ENCODE assay signal across 11 mouse cellular contexts in genomic region chr17:47689894-47690293, GRCm38 (mm10). TPM values are rescaled to one million over a fixed set of nuclear protein-coding genes. Genes with fewer than 3 reads are reported as not detected.
DNase-seq lines count a peak whose midpoint lies in the region; ATAC-seq and TF ChIP-seq lines count a peak whose summit lies in the region.
"Had no signal": no experiment of that assay in that cellular context is flagged by ENCODE, and none has a peak within 500 bp of the region (broad histone marks: within the 10 kb centered on the region; RNA-seq: fewer than 3 reads in every experiment).

No protein-coding gene starts in this region.

- H3K4me3 ChIP-seq in heart, embryonic 13.5 days, result peak overlapping the region; percentile 72; the same call in 1 of the 2 replicates
- no peak overlapping the region for H3K4me3 ChIP-seq in heart, adult 2 months
- no peak overlapping the region for H3K4me3 ChIP-seq in stomach, embryonic 14.5 days (ENCODE audit: low read depth, low read length)
- H3K4me3 ChIP-seq in stomach, postnatal 0 days (ENCODE audit: low read depth, low read length), result no peak overlapping the region
- peak overlapping the region; percentile 89 for H3K4me3 ChIP-seq in limb, embryonic 13.5 days
- H3K4me3 ChIP-seq in stomach, embryonic 16.5 days (replicated peaks; ENCODE audit: low read length), result no peak overlapping the region

- no peak for DNase-seq in heart, adult 2 months
- no peak for DNase-seq in stomach, postnatal 0 days (ENCODE audit: low spot score)
- DNase-seq in urinary bladder, adult 18-20 months (ENCODE audit: low spot score in 2 of 2), result no peak
- no peak for DNase-seq in MN1 (ENCODE audit: low spot score)

- H3K36me3 ChIP-seq in heart, embryonic 13.5 days, result peaks cover 16% of the 10 kb centered on the region
- H3K36me3 ChIP-seq in heart, adult 2 months (ENCODE audit: control insufficient read depth, insufficient read depth, low read length), result no peaks in the 10 kb centered on the region
- peaks cover 8% of the 10 kb centered on the region for H3K36me3 ChIP-seq in stomach, embryonic 14.5 days (ENCODE audit: control insufficient read depth, insufficient read depth, low read length)
- H3K36me3 ChIP-seq in stomach, postnatal 0 days (ENCODE audit: control insufficient read depth, insufficient read depth, low read length), result 0 out of 2 replicates have a peak, but pooled peaks cover 2% of the 10 kb centered on the region
- H3K36me3 ChIP-seq in limb, embryonic 13.5 days, result peaks cover 15% of the 10 kb centered on the region
- H3K36me3 ChIP-seq in stomach, embryonic 16.5 days (ENCODE audit: control insufficient read depth, insufficient read depth, low read length), result no peaks in the 10 kb centered on the region

- ATAC-seq in heart, embryonic 13.5 days (ENCODE audit: extremely low read depth, insufficient number of reproducible peaks, low FRiP score, low TSS enrichment), result no peak
- no peak for ATAC-seq in stomach, embryonic 14.5 days (ENCODE audit: insufficient number of reproducible peaks, insufficient read depth, low FRiP score, low read depth)
- ATAC-seq in stomach, postnatal 0 days (ENCODE audit: low FRiP score, low TSS enrichment), result no peak
- ATAC-seq in limb, embryonic 13.5 days (ENCODE audit: low FRiP score, low read depth), result no peak
- no peak for ATAC-seq in stomach, embryonic 16.5 days (ENCODE audit: insufficient read depth, low FRiP score)
- ATAC-seq: CD4-positive, CD25-positive, alpha-beta regulatory T cell, adult 4 months had no signal

- intact Hi-C loops in heart, adult 2 months (cut with DNase I), result loop anchor here (5.0 kb wide), 1 partner anchor 323 kb away; the partner anchor contains the start of gene Mrps10

- peak overlapping the region; percentile 85; the same call in 1 of the 2 replicates for H3K9ac ChIP-seq in heart, embryonic 13.5 days
- H3K9ac ChIP-seq in heart, adult 2 months (ENCODE audit: low read depth, low read length), result no peak overlapping the region
- H3K9ac ChIP-seq in stomach, embryonic 14.5 days (replicated peaks; ENCODE audit: low read depth, low read length), result no peak overlapping the region
- no peak overlapping the region for H3K9ac ChIP-seq in stomach, postnatal 0 days (ENCODE audit: low read length)
- no peak overlapping the region for H3K9ac ChIP-seq in limb, embryonic 13.5 days
- H3K9ac ChIP-seq in stomach, embryonic 16.5 days (ENCODE audit: low read length), result 0 out of 2 replicates have a peak overlapping the region, but pooled peaks have one; percentile 90

- peaks cover 25% of the 10 kb centered on the region for H3K4me1 ChIP-seq in heart, embryonic 13.5 days
- 0 out of 2 replicates have a peak, but pooled peaks cover 1% of the 10 kb centered on the region for H3K4me1 ChIP-seq in heart, adult 2 months (ENCODE audit: control insufficient read depth, insufficient read depth, low read length)
- peaks cover 18% of the 10 kb centered on the region for H3K4me1 ChIP-seq in stomach, embryonic 14.5 days (ENCODE audit: control insufficient read depth, insufficient read depth, low read length)
- H3K4me1 ChIP-seq in stomach, postnatal 0 days (replicated peaks; ENCODE audit: control insufficient read depth, insufficient read depth), result 0 out of 2 replicates have a peak, but pooled peaks cover 3% of the 10 kb centered on the region
- peaks cover 33% of the 10 kb centered on the region for H3K4me1 ChIP-seq in limb, embryonic 13.5 days
- H3K4me1 ChIP-seq in stomach, embryonic 16.5 days (ENCODE audit: control insufficient read depth, insufficient read depth, low read length), result peaks cover 27% of the 10 kb centered on the region; the same call in 1 of the 2 replicates

- no peak for TF ChIP-seq EP300 in heart, adult 2 months (IDR thresholded peaks at IDR 0.05; ENCODE audit: insufficient read depth, low read depth, low read length)
- no peak for TF ChIP-seq EP300 in stomach, postnatal 0 days (optimal IDR thresholded peaks at IDR 0.05)

- no peak for TF ChIP-seq POLR2A in heart, adult 2 months (IDR thresholded peaks at IDR 0.05; ENCODE audit: insufficient read depth, low read depth, low read length)

- 76% methylated on average over 8 of the region's 8 CpGs for WGBS in heart, embryonic 13.5 days
- WGBS in heart, adult 2 months, result 80% methylated on average over 8 of the region's 8 CpGs
- 77% methylated on average over 8 of the region's 8 CpGs for WGBS in stomach, embryonic 14.5 days
- WGBS in stomach, postnatal 0 days, result 86% methylated on average over 7 of the region's 8 CpGs
- WGBS in limb, embryonic 13.5 days, result 69% methylated on average over 8 of the region's 8 CpGs
- 76% methylated on average over 8 of the region's 8 CpGs for WGBS in stomach, embryonic 16.5 days

- H3K27ac ChIP-seq in heart, embryonic 13.5 days (replicated peaks), result no peak overlapping the region
- no peak overlapping the region for H3K27ac ChIP-seq in heart, adult 2 months
- H3K27ac ChIP-seq in stomach, embryonic 14.5 days (ENCODE audit: low read length), result no peak overlapping the region
- no peak overlapping the region for H3K27ac ChIP-seq in stomach, postnatal 0 days (replicated peaks)
- H3K27ac ChIP-seq in limb, embryonic 13.5 days, result no peak overlapping the region
- H3K27ac ChIP-seq in stomach, embryonic 16.5 days (ENCODE audit: low read length), result no peak overlapping the region

- peak overlapping the region; percentile 99 for H3K4me2 ChIP-seq in heart, embryonic 13.5 days
- H3K4me2 ChIP-seq in stomach, embryonic 14.5 days (replicated peaks; ENCODE audit: low read depth, low read length), result peak overlapping the region; percentile 97; the same call in 1 of the 2 replicates
- H3K4me2 ChIP-seq in stomach, postnatal 0 days (replicated peaks; ENCODE audit: low read depth), result no peak overlapping the region
- H3K4me2 ChIP-seq in limb, embryonic 13.5 days (replicated peaks), result peak overlapping the region; percentile 97
- H3K4me2 ChIP-seq in stomach, embryonic 16.5 days (ENCODE audit: low read depth, low read length), result no peak overlapping the region

- H3K79me2 ChIP-seq in heart, adult 2 months (replicated peaks; ENCODE audit: control insufficient read depth, insufficient read depth, low read length), result no peaks in the 10 kb centered on the region

- H3K27me3 ChIP-seq in heart, embryonic 13.5 days (replicated peaks), result peaks cover 34% of the 10 kb centered on the region
- no peaks in the 10 kb centered on the region for H3K27me3 ChIP-seq in heart, adult 2 months (ENCODE audit: control insufficient read depth, insufficient read depth, low read length)
- no peaks in the 10 kb centered on the region for H3K27me3 ChIP-seq in stomach, embryonic 14.5 days (ENCODE audit: control insufficient read depth, insufficient read depth, low read length)
- no peaks in the 10 kb centered on the region for H3K27me3 ChIP-seq in stomach, postnatal 0 days (ENCODE audit: control insufficient read depth, insufficient read depth, low read length)
- 0 out of 2 replicates have a peak, but pooled peaks cover 9% of the 10 kb centered on the region for H3K27me3 ChIP-seq in limb, embryonic 13.5 days
- H3K27me3 ChIP-seq in stomach, embryonic 16.5 days (ENCODE audit: control insufficient read depth, insufficient read depth, low read length), result no peaks in the 10 kb centered on the region

- H3K9me3 ChIP-seq in heart, embryonic 13.5 days, result no peaks in the 10 kb centered on the region
- no peaks in the 10 kb centered on the region for H3K9me3 ChIP-seq in stomach, embryonic 14.5 days (ENCODE audit: control insufficient read depth, low read depth, low read length)
- no peaks in the 10 kb centered on the region for H3K9me3 ChIP-seq in stomach, postnatal 0 days (ENCODE audit: control insufficient read depth, low read length)
- H3K9me3 ChIP-seq in limb, embryonic 13.5 days, result no peaks in the 10 kb centered on the region
- no peaks in the 10 kb centered on the region for H3K9me3 ChIP-seq in stomach, embryonic 16.5 days (replicated peaks; ENCODE audit: control insufficient read depth, low read length)
- H3K9me3 ChIP-seq: megakaryocyte, embryonic 14.5 days had no signal

- no peak for TF ChIP-seq CTCF in heart, adult 2 months (IDR thresholded peaks at IDR 0.05)
- no peak for TF ChIP-seq CTCF in stomach, postnatal 0 days (IDR thresholded peaks at IDR 0.05; ENCODE audit: low read depth)

RNA-seq across cellular contexts. Expression of gene Frs3, which starts 1.1 kb away (rescaled TPM):
- 3.2 and 4.1 TPM in 2 replicates for polyA plus RNA-seq in heart, embryonic 13.5 days (2015; fragmentation: Nextera tagmentation; extraction: Ambion mirVana)
- total RNA-seq in heart, adult 2 months (2021), result 1 to 10 TPM; 4.8 to 5.2 TPM
- 10.8 and 11.7 TPM in 2 replicates for polyA plus RNA-seq in heart, adult 2 months (2012; rRNA removed)
- 4.2 and 5.2 TPM in 2 replicates for polyA plus RNA-seq in stomach, embryonic 14.5 days (2014; fragmentation: Nextera tagmentation; extraction: Ambion mirVana)
- polyA plus RNA-seq in stomach, postnatal 0 days (2015; fragmentation: Nextera tagmentation; extraction: Ambion mirVana), result 2.3 and 2.7 TPM in 2 replicates
- polyA plus RNA-seq in limb, embryonic 13.5 days (2015; fragmentation: Nextera tagmentation; extraction: Ambion mirVana), result 6.3 TPM in 2 replicates
- 3.4 and 4.4 TPM in 2 replicates for polyA plus RNA-seq in stomach, embryonic 16.5 days (2015; fragmentation: Nextera tagmentation; extraction: Ambion mirVana)

RNA-seq across cellular contexts. Expression of gene Tomm6, which starts 1.7 kb away (rescaled TPM):
- 308 and 313 TPM in 2 replicates for polyA plus RNA-seq in heart, embryonic 13.5 days (2015; fragmentation: Nextera tagmentation; extraction: Ambion mirVana)
- total RNA-seq in heart, adult 2 months (2021), result 100 to 1,000 TPM; 113 to 125 TPM
- polyA plus RNA-seq in heart, adult 2 months (2012; rRNA removed), result 53.9 and 68.1 TPM in 2 replicates
- polyA plus RNA-seq in stomach, embryonic 14.5 days (2014; fragmentation: Nextera tagmentation; extraction: Ambion mirVana), result 416 and 439 TPM in 2 replicates
- 353 and 386 TPM in 2 replicates for polyA plus RNA-seq in stomach, postnatal 0 days (2015; fragmentation: Nextera tagmentation; extraction: Ambion mirVana)
- 363 and 394 TPM in 2 replicates for polyA plus RNA-seq in limb, embryonic 13.5 days (2015; fragmentation: Nextera tagmentation; extraction: Ambion mirVana)
- 357 and 376 TPM in 2 replicates for polyA plus RNA-seq in stomach, embryonic 16.5 days (2015; fragmentation: Nextera tagmentation; extraction: Ambion mirVana)

RNA-seq across cellular contexts. Expression of gene Gm21981, which starts 4.4 kb away (rescaled TPM):
- polyA plus RNA-seq in heart, embryonic 13.5 days (2015; fragmentation: Nextera tagmentation; extraction: Ambion mirVana), result 0.15 and 0.27 TPM in 2 replicates
- under 1 TPM; 0.78 to 0.89 TPM for total RNA-seq in heart, adult 2 months (2021)
- polyA plus RNA-seq in heart, adult 2 months (2012; rRNA removed), result 0.73 and 1.2 TPM in 2 replicates
- 0.98 and 1.2 TPM in 2 replicates for polyA plus RNA-seq in stomach, embryonic 14.5 days (2014; fragmentation: Nextera tagmentation; extraction: Ambion mirVana)
- 0.16 TPM in 1 of 2 replicates, not detected in the other for polyA plus RNA-seq in stomach, postnatal 0 days (2015; fragmentation: Nextera tagmentation; extraction: Ambion mirVana)
- polyA plus RNA-seq in limb, embryonic 13.5 days (2015; fragmentation: Nextera tagmentation; extraction: Ambion mirVana), result 0.37 and 0.52 TPM in 2 replicates
- 0.19 and 0.40 TPM in 2 replicates for polyA plus RNA-seq in stomach, embryonic 16.5 days (2015; fragmentation: Nextera tagmentation; extraction: Ambion mirVana)
- polyA plus RNA-seq: CD4-positive, CD25-positive, alpha-beta regulatory T cell, adult 4 months had no signal

RNA-seq across cellular contexts. Expression of gene Prickle4, which starts 4.6 kb away (rescaled TPM):
- polyA plus RNA-seq in heart, embryonic 13.5 days (2015; fragmentation: Nextera tagmentation; extraction: Ambion mirVana), result 0.43 and 0.78 TPM in 2 replicates
- 1 to 10 TPM; 3.7 to 3.9 TPM for total RNA-seq in heart, adult 2 months (2021)
- polyA plus RNA-seq in heart, adult 2 months (2012; rRNA removed), result 4.0 and 8.3 TPM in 2 replicates
- polyA plus RNA-seq in stomach, embryonic 14.5 days (2014; fragmentation: Nextera tagmentation; extraction: Ambion mirVana), result 2.0 and 2.1 TPM in 2 replicates
- 0.19 and 0.51 TPM in 2 replicates for polyA plus RNA-seq in stomach, postnatal 0 days (2015; fragmentation: Nextera tagmentation; extraction: Ambion mirVana)
- 0.42 and 0.91 TPM in 2 replicates for polyA plus RNA-seq in limb, embryonic 13.5 days (2015; fragmentation: Nextera tagmentation; extraction: Ambion mirVana)
- 1.0 TPM in 1 of 2 replicates, not detected in the other for polyA plus RNA-seq in stomach, embryonic 16.5 days (2015; fragmentation: Nextera tagmentation; extraction: Ambion mirVana)
- polyA plus RNA-seq: CD4-positive, CD25-positive, alpha-beta regulatory T cell, adult 4 months had no signal

RNA-seq across cellular contexts. Expression of gene Pgc, which starts 36.7 kb away (rescaled TPM):
- 0.17 and 0.24 TPM in 2 replicates for polyA plus RNA-seq in heart, embryonic 13.5 days (2015; fragmentation: Nextera tagmentation; extraction: Ambion mirVana)
- not detected for total RNA-seq in heart, adult 2 months (2021)
- polyA plus RNA-seq in heart, adult 2 months (2012; rRNA removed), result 0.59 TPM in 2 replicates
- polyA plus RNA-seq in stomach, embryonic 14.5 days (2014; fragmentation: Nextera tagmentation; extraction: Ambion mirVana), result 36.4 and 43.8 TPM in 2 replicates
- polyA plus RNA-seq in stomach, postnatal 0 days (2015; fragmentation: Nextera tagmentation; extraction: Ambion mirVana), result 1,647 and 1,784 TPM in 2 replicates
- 0.14 and 0.43 TPM in 2 replicates for polyA plus RNA-seq in limb, embryonic 13.5 days (2015; fragmentation: Nextera tagmentation; extraction: Ambion mirVana)
- polyA plus RNA-seq in stomach, embryonic 16.5 days (2015; fragmentation: Nextera tagmentation; extraction: Ambion mirVana), result 122 and 198 TPM in 2 replicates
- total RNA-seq: layer of hippocampus, postnatal 10 days had no signal
- polyA plus RNA-seq: CD4-positive, CD25-positive, alpha-beta regulatory T cell, adult 4 months had no signal

Comparison
In these comparisons a context has a peak if more than half of its experiments do, and no peak if none do; other contexts are left out.
1. H3K4me2 ChIP-seq: peak in heart, embryonic 13.5 days (single experiment), stomach, embryonic 14.5 days (single experiment) and limb, embryonic 13.5 days (single experiment); none in stomach, postnatal 0 days (single experiment) and stomach, embryonic 16.5 days (single experiment).
2. H3K4me3 ChIP-seq: peak in heart, embryonic 13.5 days (single experiment) and limb, embryonic 13.5 days (single experiment); none in heart, adult 2 months (single experiment), stomach, embryonic 14.5 days (single experiment), stomach, postnatal 0 days (single experiment) and stomach, embryonic 16.5 days (single experiment).
3. H3K9ac ChIP-seq: peak in heart, embryonic 13.5 days (single experiment) and stomach, embryonic 16.5 days (single experiment); none in heart, adult 2 months (single experiment), stomach, embryonic 14.5 days (single experiment), stomach, postnatal 0 days (single experiment) and limb, embryonic 13.5 days (single experiment).